Mouse (Mus musculus): ENCODE results near the gene Wscd2. TPM values are rescaled to one million over a fixed set of nuclear protein-coding genes. Genes with fewer than 3 reads are reported as not detected.
A peak's percentile ranks its signal among the peaks of the same experiment; 100 is the strongest.

Wscd2 gene
- polyA plus RNA-seq, 1 experiment = not detected

DNA sequence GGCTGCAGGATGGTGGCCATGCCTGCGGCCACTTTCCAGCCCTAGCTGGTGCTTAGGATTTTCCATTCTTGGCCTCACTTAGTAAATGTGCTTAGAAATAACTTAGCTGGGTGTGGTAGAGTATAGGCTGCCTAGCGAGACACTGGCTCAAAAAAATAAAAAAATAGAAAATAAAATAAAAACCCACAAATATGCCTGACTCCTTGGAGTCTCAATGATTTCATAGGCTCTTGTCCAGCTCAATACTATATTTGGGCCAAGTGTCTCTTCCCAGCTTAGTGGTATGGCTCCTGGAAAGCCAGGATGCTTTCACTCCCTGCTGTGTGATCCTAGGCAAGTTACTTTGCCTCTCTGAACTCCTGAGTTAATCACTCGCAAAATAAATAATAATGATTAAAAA, 139.1 kb downstream of the Wscd2 start:
- no peak for TF ChIP-seq MAX (IDR thresholded peaks at IDR 0.05; ENCODE audit: low read depth)
- peak; percentile 20 for TF ChIP-seq SRF (IDR thresholded peaks at IDR 0.05; ENCODE audit: control insufficient read depth, insufficient read length, low read depth)
- no peak for TF ChIP-seq POLR2A (IDR thresholded peaks at IDR 0.05; ENCODE audit: insufficient read length, low read depth)

DNA sequence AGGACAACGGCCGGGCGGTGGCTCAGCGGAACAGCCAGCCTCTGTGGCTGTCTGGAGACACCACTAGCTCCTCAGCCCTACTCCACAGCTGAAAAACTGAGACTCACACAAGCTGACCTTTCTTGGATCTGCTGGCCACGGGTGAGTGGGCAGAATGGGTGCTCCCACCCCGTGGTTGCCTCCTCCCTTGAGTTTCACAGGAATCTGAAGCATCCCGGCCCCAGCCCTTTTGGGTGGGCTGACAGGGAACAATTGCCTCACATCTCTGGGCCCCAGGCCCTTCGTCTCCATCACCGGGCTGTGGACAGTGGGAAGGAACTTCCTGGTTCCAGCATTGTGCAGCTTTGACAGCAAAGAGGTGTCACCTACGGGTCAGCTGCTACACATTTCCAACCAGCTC, 140.0 kb downstream of the Wscd2 start:
- Histone ChIP-seq H3K36me3 (ENCODE audit: control insufficient read depth, insufficient read depth) (no peaks in the 10 kb centered on the region), H3K79me2 (ENCODE audit: control insufficient read depth, insufficient read depth) (no peaks in the 10 kb centered on the region), H3K4me3 (no peak overlapping the region), H3K4me2 (ENCODE audit: low read depth) (no peak overlapping the region), H3K27me3 (ENCODE audit: control insufficient read depth, insufficient read depth, insufficient read length) (no peaks in the 10 kb centered on the region), H3ac (ENCODE audit: control insufficient read depth, insufficient read length) (no peak overlapping the region)
- TF ChIP-seq SRF (IDR thresholded peaks at IDR 0.05; ENCODE audit: control insufficient read depth, insufficient read length, low read depth) (no peak), CEBPB (IDR thresholded peaks at IDR 0.05; ENCODE audit: insufficient read depth, poor library complexity, severe bottlenecking) (no peak), E2F4 (IDR thresholded peaks at IDR 0.05; ENCODE audit: insufficient read depth) (no peak), REST (IDR thresholded peaks at IDR 0.05; ENCODE audit: insufficient read depth, insufficient read length) (no peak), USF1 (IDR thresholded peaks at IDR 0.05; ENCODE audit: low read depth) (no peak), POLR2AphosphoS2 (IDR thresholded peaks at IDR 0.05; ENCODE audit: insufficient read length, low read depth) (no peak), MYOG (IDR thresholded peaks at IDR 0.05; ENCODE audit: control insufficient read depth in 1 of 3, insufficient read depth in 1 of 3, insufficient read length in 2 of 3, low read depth in 2 of 3) (no peak), MYOD1 (IDR thresholded peaks at IDR 0.05; ENCODE audit: control insufficient read depth in 1 of 3, insufficient read length in 2 of 3, low read depth in 2 of 3) (no peak), TCF3 (IDR thresholded peaks at IDR 0.05; ENCODE audit: insufficient read length, low read depth) (no peak), POLR2A (IDR thresholded peaks at IDR 0.05; ENCODE audit: insufficient read length, low read depth) (no peak)

More for the DNA sequence above, 139.1 kb downstream of the Wscd2 start:
- no peak overlapping the region for H3ac ChIP-seq (ENCODE audit: control insufficient read depth, insufficient read length)
- peak overlapping the region; percentile 90 for H3K4me2 ChIP-seq (ENCODE audit: low read depth)
- H3K36me3 ChIP-seq (ENCODE audit: control insufficient read depth, insufficient read depth) = no peaks in the 10 kb centered on the region
- no peaks in the 10 kb centered on the region for H3K79me2 ChIP-seq (ENCODE audit: control insufficient read depth, insufficient read depth)
- H3K27me3 ChIP-seq (ENCODE audit: control insufficient read depth, insufficient read depth, insufficient read length) = no peaks in the 10 kb centered on the region
- no peak overlapping the region for H3K4me3 ChIP-seq

DNA sequence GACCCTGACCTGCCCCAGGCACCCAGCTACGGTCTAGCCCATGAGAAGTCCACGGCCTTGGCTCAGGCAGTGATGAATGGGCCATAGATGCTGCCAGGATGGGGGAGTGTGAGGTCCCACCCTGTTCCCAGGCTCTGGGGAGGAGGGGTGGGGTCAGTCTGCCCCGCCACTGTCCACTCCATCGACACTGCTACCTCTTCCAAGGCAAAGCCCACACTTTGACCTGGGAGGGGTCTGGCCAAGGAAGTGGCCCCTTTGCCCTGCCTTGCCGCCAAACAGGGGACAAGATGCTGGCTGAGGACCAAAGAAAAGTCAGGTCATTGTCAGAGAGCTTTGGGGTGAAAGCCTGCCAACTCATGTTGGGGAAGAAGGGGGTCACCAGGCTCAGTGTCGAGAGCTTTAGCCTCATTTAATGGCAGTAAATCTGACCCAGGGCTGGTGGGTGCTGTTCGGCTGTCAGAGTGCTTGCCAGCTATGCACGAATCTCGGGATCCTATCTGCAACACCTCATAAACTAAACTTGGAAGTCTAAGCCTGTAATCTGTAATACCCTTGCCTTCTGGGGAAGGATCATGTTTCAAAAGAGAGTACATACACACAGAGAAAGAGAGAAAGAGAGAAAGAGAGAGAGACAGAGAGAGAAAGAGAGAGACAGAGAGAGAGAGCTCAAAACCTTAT, 143.0 kb downstream of the Wscd2 start:
- Histone ChIP-seq H3K4me2 (ENCODE audit: low read depth) (peak overlapping the region; percentile 83), H3K4me3 (no peak overlapping the region), H3K79me2 (ENCODE audit: control insufficient read depth, insufficient read depth) (no peaks in the 10 kb centered on the region), H3ac (ENCODE audit: control insufficient read depth, insufficient read length) (no peak overlapping the region), H3K36me3 (ENCODE audit: control insufficient read depth, insufficient read depth) (no peaks in the 10 kb centered on the region), H3K27me3 (ENCODE audit: control insufficient read depth, insufficient read depth, insufficient read length) (no peaks in the 10 kb centered on the region)
- TF ChIP-seq POLR2AphosphoS2 (IDR thresholded peaks at IDR 0.05; ENCODE audit: insufficient read length, low read depth) = no peak
- no peak for TF ChIP-seq TCF12 (IDR thresholded peaks at IDR 0.05; ENCODE audit: insufficient read depth, poor library complexity, severe bottlenecking)
- no peak for TF ChIP-seq MAX (IDR thresholded peaks at IDR 0.05; ENCODE audit: low read depth)
- TF ChIP-seq E2F4 (IDR thresholded peaks at IDR 0.05; ENCODE audit: insufficient read depth) = no peak

DNA sequence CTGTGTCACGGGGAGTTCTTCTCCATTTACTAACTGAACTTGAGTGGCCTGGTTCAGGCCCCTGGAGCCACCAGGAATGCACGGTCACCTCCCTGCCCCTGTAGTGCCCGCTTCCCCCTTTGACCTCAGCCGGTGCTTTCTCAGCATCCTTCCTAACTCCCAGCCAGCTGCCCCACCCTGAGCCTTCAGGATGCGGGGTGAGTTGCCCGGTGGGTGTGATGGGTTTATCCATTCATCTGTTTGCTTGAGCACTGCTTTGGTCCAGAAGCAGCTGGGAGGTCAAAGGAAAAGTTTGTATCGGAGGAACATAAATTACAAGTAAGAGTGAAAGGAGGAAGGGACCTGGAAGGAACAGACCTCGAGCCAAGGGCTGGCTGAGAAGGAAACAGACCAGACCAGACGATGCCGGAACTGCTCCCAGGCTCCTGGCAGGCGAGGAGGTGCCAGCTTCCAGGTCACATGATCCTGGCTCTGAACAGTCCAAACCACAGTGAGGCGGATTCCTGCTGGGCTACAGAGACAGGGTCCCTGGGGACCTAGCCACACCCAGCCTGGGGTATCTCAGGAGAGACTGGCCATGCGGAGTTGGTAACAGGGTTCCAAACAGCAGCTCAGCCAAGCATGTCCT, 144.0 kb downstream of the Wscd2 start:
- TF ChIP-seq USF1 (IDR thresholded peaks at IDR 0.05; ENCODE audit: low read depth) (peak; percentile 90), E2F4 (IDR thresholded peaks at IDR 0.05; ENCODE audit: insufficient read depth) (no peak)
- no peak overlapping the region for H3ac ChIP-seq (ENCODE audit: control insufficient read depth, insufficient read length)
- H3K4me2 ChIP-seq (ENCODE audit: low read depth) = peak overlapping the region; percentile 83
- H3K4me3 ChIP-seq = no peak overlapping the region
- H3K79me2 ChIP-seq (ENCODE audit: control insufficient read depth, insufficient read depth) = no peaks in the 10 kb centered on the region
- H3K36me3 ChIP-seq (ENCODE audit: control insufficient read depth, insufficient read depth) = no peaks in the 10 kb centered on the region
- no peaks in the 10 kb centered on the region for H3K27me3 ChIP-seq (ENCODE audit: control insufficient read depth, insufficient read depth, insufficient read length)

DNA sequence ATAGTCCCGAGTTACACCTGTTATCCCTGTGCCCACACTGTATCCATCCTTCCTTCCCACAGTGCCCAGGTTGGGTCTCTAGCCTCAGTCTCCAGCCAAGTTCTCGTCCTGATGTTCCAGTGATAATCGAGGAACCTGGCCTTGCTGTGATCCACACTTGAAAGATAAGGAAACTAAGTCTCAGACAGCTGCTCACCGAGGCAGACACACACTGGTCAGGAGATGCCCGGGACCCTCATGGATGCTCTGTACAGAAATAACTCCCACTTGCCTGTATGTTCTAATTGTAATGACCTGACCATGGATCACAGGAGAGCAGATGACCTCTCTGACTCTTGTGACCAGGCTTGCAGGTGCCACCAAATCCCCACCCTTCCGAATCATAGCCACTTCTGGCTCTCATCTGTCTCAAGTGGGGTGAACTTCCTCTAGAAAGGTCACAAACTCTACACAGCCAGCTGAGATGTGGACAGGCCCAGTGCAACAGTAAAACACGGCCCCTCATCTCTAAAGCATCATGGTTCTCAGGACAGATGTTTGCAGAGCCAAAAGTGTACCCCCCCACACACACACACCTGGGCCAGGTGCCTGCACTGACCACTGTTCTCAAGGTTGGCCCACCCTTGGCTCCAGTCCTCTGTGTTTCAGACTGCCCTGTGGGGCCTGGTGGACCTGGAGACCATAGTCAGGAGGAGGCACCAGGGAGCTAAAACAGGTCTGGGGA, 144.9 kb downstream of the Wscd2 start:
- Histone ChIP-seq H3K27me3 (ENCODE audit: control insufficient read depth, insufficient read depth, insufficient read length) (no peaks in the 10 kb centered on the region), H3ac (ENCODE audit: control insufficient read depth, insufficient read length) (no peak overlapping the region), H3K4me2 (ENCODE audit: low read depth) (peak overlapping the region; percentile 83), H3K79me2 (ENCODE audit: control insufficient read depth, insufficient read depth) (no peaks in the 10 kb centered on the region), H3K36me3 (ENCODE audit: control insufficient read depth, insufficient read depth) (no peaks in the 10 kb centered on the region), H3K4me3 (no peak overlapping the region)
- TF ChIP-seq TCF3 (IDR thresholded peaks at IDR 0.05; ENCODE audit: insufficient read length, low read depth) (no peak), SRF (IDR thresholded peaks at IDR 0.05; ENCODE audit: control insufficient read depth, insufficient read length, low read depth) (no peak), CEBPB (IDR thresholded peaks at IDR 0.05; ENCODE audit: insufficient read depth, poor library complexity, severe bottlenecking) (no peak), REST (IDR thresholded peaks at IDR 0.05; ENCODE audit: insufficient read depth, insufficient read length) (no peak), POLR2AphosphoS2 (IDR thresholded peaks at IDR 0.05; ENCODE audit: insufficient read length, low read depth) (no peak), USF1 (IDR thresholded peaks at IDR 0.05; ENCODE audit: low read depth) (no peak), E2F4 (IDR thresholded peaks at IDR 0.05; ENCODE audit: insufficient read depth) (no peak), POLR2A (IDR thresholded peaks at IDR 0.05; ENCODE audit: insufficient read length, low read depth) (no peak), MYOD1 (IDR thresholded peaks at IDR 0.05; ENCODE audit: control insufficient read depth in 1 of 3, insufficient read length in 2 of 3, low read depth in 2 of 3) (no peak), TCF12 (IDR thresholded peaks at IDR 0.05; ENCODE audit: insufficient read depth, poor library complexity, severe bottlenecking) (no peak), MAX (IDR thresholded peaks at IDR 0.05; ENCODE audit: low read depth) (no peak), MYOG (IDR thresholded peaks at IDR 0.05; ENCODE audit: control insufficient read depth in 1 of 3, insufficient read depth in 1 of 3, insufficient read length in 2 of 3, low read depth in 2 of 3) (no peak)
